Mouse (Mus musculus) MEL-GATA-1-ER (cell line): ENCODE results near the gene Dram1.

ENCODE experiments used
- DNase-seq: peaks from one replicate; pipeline ENCODE4 v3.0.0-alpha.2; 2012; ENCODE audit warnings: low read depth; ENCODE audit errors: extremely low read depth

Gene Dram1

GRCm38 (mm10) chr10:88295091-88295490 lies 83.8 kb downstream of the Dram1 start:
- no peak for DNase-seq

GRCm38 (mm10) chr10:88288061-88288460 lies 90.8 kb downstream of the Dram1 start:
- no peak for DNase-seq

GRCm38 (mm10) chr10:88287261-88287660 lies 91.6 kb downstream of the Dram1 start:
- no peak for DNase-seq

GRCm38 (mm10) chr10:88284343-88284990 lies 94.4 kb downstream of the Dram1 start:
- DNase-seq, result no peak

GRCm38 (mm10) chr10:88281699-88282098 lies 97.2 kb downstream of the Dram1 start:
- no peak for DNase-seq

GRCm38 (mm10) chr10:88274045-88274444 lies 104.8 kb downstream of the Dram1 start:
- no peak for DNase-seq
